Mouse (Mus musculus): Measurements from ENCODE around the gene Adcy9. TPM values are rescaled to one million over a fixed set of nuclear protein-coding genes. Genes with fewer than 3 reads are reported as not detected.

The Adcy9 gene
- polyA plus RNA-seq, 1 experiment from 2014 or later = 1.3 TPM

DNA sequence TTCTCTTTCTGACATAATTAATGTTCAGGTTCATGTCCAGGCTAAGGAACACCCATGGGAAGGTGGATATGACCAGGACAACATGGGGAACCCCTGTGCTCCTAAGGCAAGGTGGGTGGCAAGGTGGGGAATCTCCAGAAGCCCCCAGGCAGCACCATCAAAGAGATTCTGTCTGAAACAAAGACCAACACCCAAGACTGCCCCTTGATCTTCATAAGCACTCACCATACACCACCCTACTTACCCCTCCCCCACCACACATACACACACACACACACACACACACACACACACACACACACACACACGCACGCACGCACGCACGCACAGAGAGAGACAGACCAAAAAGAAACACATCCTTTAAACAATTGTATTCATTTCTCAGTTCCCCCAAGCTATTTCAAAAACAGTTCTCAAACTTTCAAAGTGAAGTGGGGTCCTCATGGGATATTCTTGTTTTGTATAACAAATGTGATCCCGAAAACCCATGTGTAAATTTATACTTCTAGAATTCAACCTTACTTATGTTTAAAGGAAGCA is 14.2 kb downstream of the Adcy9 start:
- Histone ChIP-seq H3K4me1 (replicated peaks; ENCODE audit: insufficient read depth, low read length) (peaks cover 8% of the 10 kb centered on the region; the same call in 1 of the 2 replicates), H3K27ac (no peak overlapping the region), H3K4me2 (ENCODE audit: low read length) (no peak overlapping the region), H3K36me3 (ENCODE audit: insufficient read depth, low read length) (no peaks in the 10 kb centered on the region), H3K9me3 (replicated peaks; ENCODE audit: low read length) (no peaks in the 10 kb centered on the region), H3K4me3 (replicated peaks; ENCODE audit: low read depth, low read length) (no peak overlapping the region), H3K27me3 (ENCODE audit: insufficient read depth, low read length) (no peaks in the 10 kb centered on the region), H3K9ac (ENCODE audit: low read depth, low read length) (no peak overlapping the region)
- no peak for ATAC-seq (replicated peaks; ENCODE audit: low FRiP score, low read depth)
- 95% methylated on average over 6 of the region's 6 CpGs for WGBS
- no peak for DNase-seq (ENCODE audit: low spot score)
- no peak for TF ChIP-seq CTCF (IDR thresholded peaks at IDR 0.05; ENCODE audit: low read depth)

DNA sequence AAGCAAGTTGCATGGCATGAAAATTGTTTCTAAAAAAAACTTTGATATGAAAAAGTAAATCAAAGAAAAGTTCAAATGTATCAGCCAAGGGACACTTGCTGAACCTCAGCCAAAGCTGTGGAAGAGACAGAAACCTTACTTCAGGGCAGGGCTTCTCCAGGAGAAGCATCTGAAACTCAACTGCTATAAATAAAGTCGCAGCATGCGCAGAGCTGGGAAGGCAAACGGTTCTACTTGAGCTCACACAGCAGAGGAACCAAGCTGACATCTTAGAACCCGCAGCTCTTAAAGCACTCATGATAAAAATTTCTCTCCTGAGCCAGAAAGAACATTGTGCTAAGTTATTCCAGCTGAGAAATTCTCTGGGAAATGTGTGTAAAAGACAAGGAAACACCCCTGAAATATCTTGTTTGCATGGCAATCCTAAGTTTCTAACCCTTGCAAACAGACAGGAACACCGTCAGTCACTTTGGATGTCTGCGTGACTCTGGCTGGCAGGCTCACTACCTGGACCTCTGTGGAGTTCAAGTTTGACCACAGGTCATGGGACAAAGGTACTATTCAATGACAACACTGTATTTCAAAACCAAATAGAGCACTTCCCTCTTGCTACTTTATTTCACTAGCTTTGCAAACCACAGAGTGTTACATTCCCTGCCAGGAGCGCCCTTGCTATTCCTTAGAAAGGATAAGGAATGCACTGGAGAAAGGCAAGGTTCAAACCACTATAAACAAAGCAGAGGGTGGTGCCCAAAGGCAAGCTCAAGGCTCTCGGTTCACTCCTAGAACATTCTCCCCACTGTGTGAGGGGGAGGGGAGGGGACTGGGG is 15.2 kb downstream of the Adcy9 start:
- DNase-seq (ENCODE audit: low spot score) (no peak), ATAC-seq (replicated peaks; ENCODE audit: low FRiP score, low read depth) (no peak)
- Histone ChIP-seq H3K4me3 (replicated peaks; ENCODE audit: low read depth, low read length) (no peak overlapping the region), H3K9ac (ENCODE audit: low read depth, low read length) (no peak overlapping the region), H3K27ac (no peak overlapping the region), H3K4me1 (replicated peaks; ENCODE audit: insufficient read depth, low read length) (peaks cover 8% of the 10 kb centered on the region; the same call in 1 of the 2 replicates), H3K36me3 (ENCODE audit: insufficient read depth, low read length) (no peaks in the 10 kb centered on the region), H3K27me3 (ENCODE audit: insufficient read depth, low read length) (no peaks in the 10 kb centered on the region), H3K4me2 (ENCODE audit: low read length) (no peak overlapping the region), H3K9me3 (replicated peaks; ENCODE audit: low read length) (no peaks in the 10 kb centered on the region)
- 40% methylated on average over 8 of the region's 8 CpGs for WGBS
- no peak for TF ChIP-seq CTCF (IDR thresholded peaks at IDR 0.05; ENCODE audit: low read depth)

DNA sequence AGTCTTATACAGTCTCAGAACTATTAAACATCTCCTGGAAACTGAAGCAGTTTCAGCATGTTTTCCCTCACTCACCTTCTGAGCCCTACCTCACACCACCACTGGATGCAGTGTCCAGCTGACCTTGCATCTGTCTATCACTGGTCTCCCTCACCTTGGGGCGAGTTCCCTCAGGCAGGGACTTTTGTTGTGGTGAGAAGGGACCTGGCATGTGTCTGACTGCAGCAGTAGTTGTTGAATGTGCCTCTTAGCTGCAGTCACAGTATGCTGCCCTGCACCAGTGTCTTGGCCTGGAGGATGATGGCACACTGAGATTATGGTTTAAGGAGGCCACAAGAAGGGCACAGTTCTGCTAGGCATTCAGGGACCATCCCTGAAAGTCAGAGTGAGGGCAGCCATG is 19.2 kb downstream of the Adcy9 start:
- 76% methylated on average over 1 of the region's 1 CpGs for WGBS
- H3K9ac ChIP-seq (ENCODE audit: low read depth, low read length) = no peak overlapping the region
- H3K4me2 ChIP-seq (ENCODE audit: low read length) = no peak overlapping the region
- ATAC-seq (replicated peaks; ENCODE audit: low FRiP score, low read depth) (no peak), DNase-seq (ENCODE audit: low spot score) (no peak)
- TF ChIP-seq CTCF (IDR thresholded peaks at IDR 0.05; ENCODE audit: low read depth) = no peak
- H3K4me3 ChIP-seq (replicated peaks; ENCODE audit: low read depth, low read length) = no peak overlapping the region
- H3K9me3 ChIP-seq (replicated peaks; ENCODE audit: low read length) = no peaks in the 10 kb centered on the region
- peaks cover 8% of the 10 kb centered on the region; the same call in 1 of the 2 replicates for H3K4me1 ChIP-seq (replicated peaks; ENCODE audit: insufficient read depth, low read length)
- no peaks in the 10 kb centered on the region for H3K27me3 ChIP-seq (ENCODE audit: insufficient read depth, low read length)
- no peaks in the 10 kb centered on the region for H3K36me3 ChIP-seq (ENCODE audit: insufficient read depth, low read length)
- H3K27ac ChIP-seq = no peak overlapping the region

GRCm38 (mm10) chr16:4399471-4400223 is 20.7 kb downstream of the Adcy9 start:
- no peak for TF ChIP-seq CTCF (IDR thresholded peaks at IDR 0.05; ENCODE audit: low read depth)
- WGBS = 56% methylated on average over 5 of the region's 5 CpGs
- DNase-seq (ENCODE audit: low spot score) (no peak), ATAC-seq (replicated peaks; ENCODE audit: low FRiP score, low read depth) (no peak; the same call in 1 of the 2 replicates)
- Histone ChIP-seq H3K9ac (ENCODE audit: low read depth, low read length) (no peak overlapping the region), H3K4me3 (replicated peaks; ENCODE audit: low read depth, low read length) (no peak overlapping the region), H3K9me3 (replicated peaks; ENCODE audit: low read length) (no peaks in the 10 kb centered on the region), H3K4me2 (ENCODE audit: low read length) (no peak overlapping the region), H3K36me3 (ENCODE audit: insufficient read depth, low read length) (no peaks in the 10 kb centered on the region), H3K4me1 (replicated peaks; ENCODE audit: insufficient read depth, low read length) (no peaks in the 10 kb centered on the region), H3K27ac (no peak overlapping the region), H3K27me3 (ENCODE audit: insufficient read depth, low read length) (no peaks in the 10 kb centered on the region)

DNA sequence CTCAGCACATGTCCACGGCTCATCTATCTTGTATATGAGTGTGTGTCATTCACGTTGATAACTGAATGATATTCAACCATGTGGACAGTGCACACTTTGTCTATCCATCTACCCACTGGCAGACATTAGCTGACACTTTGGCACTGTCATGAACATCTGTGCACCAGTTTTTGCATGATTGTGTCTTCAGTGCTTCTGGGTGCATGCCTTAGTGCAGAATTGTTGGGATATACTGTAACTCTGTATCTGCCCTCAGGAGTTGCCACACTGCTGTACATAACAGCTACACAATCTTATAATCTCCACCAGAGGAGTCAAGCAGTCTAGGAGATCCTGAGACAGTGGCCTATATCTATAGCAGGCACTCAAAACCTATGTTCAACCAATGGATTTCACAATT is 21.5 kb downstream of the Adcy9 start:
- no peak overlapping the region for H3K9ac ChIP-seq (ENCODE audit: low read depth, low read length)
- H3K4me1 ChIP-seq (replicated peaks; ENCODE audit: insufficient read depth, low read length) = no peaks in the 10 kb centered on the region
- no peak for TF ChIP-seq CTCF (IDR thresholded peaks at IDR 0.05; ENCODE audit: low read depth)
- no peak overlapping the region for H3K27ac ChIP-seq
- H3K4me2 ChIP-seq (ENCODE audit: low read length) = no peak overlapping the region
- H3K36me3 ChIP-seq (ENCODE audit: insufficient read depth, low read length) = no peaks in the 10 kb centered on the region
- H3K4me3 ChIP-seq (replicated peaks; ENCODE audit: low read depth, low read length) = no peak overlapping the region
- no peaks in the 10 kb centered on the region for H3K9me3 ChIP-seq (replicated peaks; ENCODE audit: low read length)
- 84% methylated on average over 2 of the region's 2 CpGs for WGBS
- DNase-seq (ENCODE audit: low spot score) = no peak
- no peaks in the 10 kb centered on the region for H3K27me3 ChIP-seq (ENCODE audit: insufficient read depth, low read length)
- no peak for ATAC-seq (replicated peaks; ENCODE audit: low FRiP score, low read depth)

DNA sequence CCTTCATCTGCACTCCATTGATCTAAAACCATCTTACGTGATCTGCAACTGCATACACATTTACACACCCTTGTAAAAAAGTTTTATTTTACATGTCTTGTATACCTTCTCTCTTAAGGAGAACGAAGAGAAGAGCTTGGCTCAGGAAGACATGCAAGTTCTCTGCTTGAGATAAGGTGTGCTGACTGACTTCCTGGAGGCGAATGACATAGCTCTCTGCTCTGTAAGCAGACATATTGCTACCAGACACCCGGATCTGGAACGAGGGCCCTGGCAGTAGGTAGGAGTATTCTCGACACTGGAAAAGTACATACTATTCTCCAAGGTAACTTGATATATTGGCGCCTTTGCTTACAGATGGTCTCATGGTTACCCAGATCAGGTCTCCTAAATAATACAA is 22.7 kb downstream of the Adcy9 start:
- Histone ChIP-seq H3K4me2 (ENCODE audit: low read length) (no peak overlapping the region), H3K36me3 (ENCODE audit: insufficient read depth, low read length) (no peaks in the 10 kb centered on the region), H3K4me3 (replicated peaks; ENCODE audit: low read depth, low read length) (no peak overlapping the region), H3K27me3 (ENCODE audit: insufficient read depth, low read length) (no peaks in the 10 kb centered on the region), H3K27ac (no peak overlapping the region), H3K4me1 (replicated peaks; ENCODE audit: insufficient read depth, low read length) (no peaks in the 10 kb centered on the region), H3K9me3 (replicated peaks; ENCODE audit: low read length) (no peaks in the 10 kb centered on the region), H3K9ac (ENCODE audit: low read depth, low read length) (no peak overlapping the region)
- ATAC-seq (replicated peaks; ENCODE audit: low FRiP score, low read depth) (no peak), DNase-seq (ENCODE audit: low spot score) (no peak)
- 72% methylated on average over 7 of the region's 7 CpGs for WGBS
- TF ChIP-seq CTCF (IDR thresholded peaks at IDR 0.05; ENCODE audit: low read depth) = no peak
